Mouse (Mus musculus): ENCODE measurements at regions not wholly inside any gene's neighbourhood (a gene's known extent, or its start where the extent isn't known, plus 50 kb on each side); places are given as distances from the start of the nearest gene placed in this dataset.
A peak's percentile ranks its signal among the peaks of the same experiment; 100 is the strongest.

- no peak overlapping the region for H3K4me2 ChIP-seq (ENCODE audit: low read length)
- no peak overlapping the region for H3K9ac ChIP-seq (replicated peaks; ENCODE audit: low read depth, low read length)
- H3K27me3 ChIP-seq (replicated peaks; ENCODE audit: control insufficient read depth, insufficient read depth, low read length), result no peaks in the 10 kb centered on the region
- H3K9me3 ChIP-seq (ENCODE audit: control insufficient read depth, low read length), result no peaks in the 10 kb centered on the region
- H3K4me1 ChIP-seq (replicated peaks; ENCODE audit: control insufficient read depth, insufficient read depth, low read length), result peaks cover 32% of the 10 kb centered on the region
- 57% methylated on average over 7 of the region's 7 CpGs for WGBS
- no peak for ATAC-seq
- no peak overlapping the region; the same call in 1 of the 2 replicates for H3K27ac ChIP-seq (ENCODE audit: low read length)
- H3K4me3 ChIP-seq (replicated peaks; ENCODE audit: low read length), result no peak overlapping the region
- no peaks in the 10 kb centered on the region for H3K36me3 ChIP-seq (ENCODE audit: control insufficient read depth, insufficient read depth)
These were observed 182.4 kb downstream of the Tle3 start for GRCm38 (mm10) chr9:61554611-61555010.

GRCm38 (mm10) chr9:61553626-61554025 lies 181.5 kb downstream of the Tle3 start:
- Histone ChIP-seq H3K4me3 (replicated peaks; ENCODE audit: low read length) (no peak overlapping the region), H3K27me3 (replicated peaks; ENCODE audit: control insufficient read depth, insufficient read depth, low read length) (no peaks in the 10 kb centered on the region), H3K36me3 (ENCODE audit: control insufficient read depth, insufficient read depth) (no peaks in the 10 kb centered on the region), H3K4me2 (ENCODE audit: low read length) (no peak overlapping the region), H3K9me3 (ENCODE audit: control insufficient read depth, low read length) (no peaks in the 10 kb centered on the region), H3K9ac (replicated peaks; ENCODE audit: low read depth, low read length) (no peak overlapping the region), H3K4me1 (replicated peaks; ENCODE audit: control insufficient read depth, insufficient read depth, low read length) (peaks cover 34% of the 10 kb centered on the region), H3K27ac (ENCODE audit: low read length) (no peak overlapping the region)
- 0 out of 2 replicates have a peak, but pooled peaks have one; percentile 4 for ATAC-seq
- WGBS, result 21% methylated on average over 5 of the region's 5 CpGs

DNA sequence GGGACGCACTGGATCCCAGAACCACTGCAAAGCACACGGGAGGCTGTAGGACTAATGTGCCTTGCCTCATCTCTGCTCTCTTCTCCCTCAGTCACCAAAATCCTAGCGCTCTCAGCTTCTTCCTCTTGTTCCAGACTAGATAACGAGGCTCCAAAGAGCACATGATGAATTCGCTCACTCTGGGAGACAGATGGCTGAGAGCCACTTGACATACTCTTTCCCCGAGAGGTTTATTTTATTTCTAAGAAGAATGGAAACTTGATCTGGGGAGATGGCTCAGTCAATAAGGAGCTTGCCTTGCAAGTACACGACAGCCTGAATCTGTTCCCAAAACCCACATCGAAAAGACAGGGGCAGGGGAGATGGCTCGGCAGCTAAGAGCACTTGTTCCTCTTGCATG lies 179.2 kb downstream of the Tle3 start:
- no peak for ATAC-seq
- no peak overlapping the region for H3K4me3 ChIP-seq (replicated peaks; ENCODE audit: low read length)
- H3K4me2 ChIP-seq (ENCODE audit: low read length), result no peak overlapping the region
- H3K36me3 ChIP-seq (ENCODE audit: control insufficient read depth, insufficient read depth), result no peaks in the 10 kb centered on the region
- H3K27me3 ChIP-seq (replicated peaks; ENCODE audit: control insufficient read depth, insufficient read depth, low read length), result no peaks in the 10 kb centered on the region
- peaks cover 30% of the 10 kb centered on the region for H3K4me1 ChIP-seq (replicated peaks; ENCODE audit: control insufficient read depth, insufficient read depth, low read length)
- no peak overlapping the region for H3K27ac ChIP-seq (ENCODE audit: low read length)
- WGBS, result 38% methylated on average over 9 of the region's 9 CpGs
- no peak overlapping the region for H3K9ac ChIP-seq (replicated peaks; ENCODE audit: low read depth, low read length)
- no peaks in the 10 kb centered on the region for H3K9me3 ChIP-seq (ENCODE audit: control insufficient read depth, low read length)

DNA sequence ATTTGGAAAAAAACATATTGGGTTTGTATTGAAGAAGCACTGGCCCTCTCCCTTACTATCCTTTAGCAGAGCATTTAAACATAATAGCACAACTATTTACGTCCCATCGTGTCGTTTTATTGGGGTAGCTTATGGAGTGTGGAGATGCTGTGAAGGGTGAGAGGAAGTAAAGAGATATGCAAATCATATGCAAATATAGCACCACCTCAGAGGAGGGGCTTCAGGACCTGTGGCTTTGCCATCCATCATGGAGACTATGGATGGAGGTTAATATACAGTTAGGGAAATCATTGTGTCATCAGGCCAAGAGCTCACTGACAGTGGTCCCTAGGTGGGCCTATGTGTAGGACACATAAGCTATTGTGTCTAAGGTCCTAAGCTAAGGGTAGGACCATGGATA lies 178.2 kb downstream of the Tle3 start:
- no peaks in the 10 kb centered on the region for H3K36me3 ChIP-seq (ENCODE audit: control insufficient read depth, insufficient read depth)
- H3K4me2 ChIP-seq (ENCODE audit: low read length), result no peak overlapping the region
- peaks cover 30% of the 10 kb centered on the region for H3K4me1 ChIP-seq (replicated peaks; ENCODE audit: control insufficient read depth, insufficient read depth, low read length)
- no peak overlapping the region for H3K9ac ChIP-seq (replicated peaks; ENCODE audit: low read depth, low read length)
- no peak overlapping the region for H3K27ac ChIP-seq (ENCODE audit: low read length)
- no peak overlapping the region for H3K4me3 ChIP-seq (replicated peaks; ENCODE audit: low read length)
- no peaks in the 10 kb centered on the region for H3K9me3 ChIP-seq (ENCODE audit: control insufficient read depth, low read length)
- WGBS, result 24% methylated on average over 3 of the region's 3 CpGs
- no peak for ATAC-seq
- H3K27me3 ChIP-seq (replicated peaks; ENCODE audit: control insufficient read depth, insufficient read depth, low read length), result no peaks in the 10 kb centered on the region

- no peak overlapping the region for H3K4me3 ChIP-seq (replicated peaks; ENCODE audit: low read length)
- WGBS, result 7% methylated on average over 5 of the region's 5 CpGs
- no peaks in the 10 kb centered on the region for H3K36me3 ChIP-seq (ENCODE audit: control insufficient read depth, insufficient read depth)
- H3K4me2 ChIP-seq (ENCODE audit: low read length), result no peak overlapping the region
- H3K27me3 ChIP-seq (replicated peaks; ENCODE audit: control insufficient read depth, insufficient read depth, low read length), result no peaks in the 10 kb centered on the region
- H3K9ac ChIP-seq (replicated peaks; ENCODE audit: low read depth, low read length), result no peak overlapping the region
- H3K27ac ChIP-seq (ENCODE audit: low read length), result 0 out of 2 replicates have a peak overlapping the region, but pooled peaks have one; percentile 5
- H3K4me1 ChIP-seq (replicated peaks; ENCODE audit: control insufficient read depth, insufficient read depth, low read length), result peaks cover 30% of the 10 kb centered on the region
- peak; percentile 88 for ATAC-seq
- H3K9me3 ChIP-seq (ENCODE audit: control insufficient read depth, low read length), result no peaks in the 10 kb centered on the region
These were observed 177.6 kb downstream of the Tle3 start for GRCm38 (mm10) chr9:61549692-61550241.

GRCm38 (mm10) chr9:61537316-61538189 lies 165.4 kb downstream of the Tle3 start:
- WGBS, result 21% methylated on average over 16 of the region's 22 CpGs
- peak; percentile 33; the same call in 1 of the 2 replicates for ATAC-seq
- Histone ChIP-seq H3K4me2 (ENCODE audit: low read length) (peak overlapping the region; percentile 26), H3K27ac (ENCODE audit: low read length) (no peak overlapping the region), H3K36me3 (ENCODE audit: control insufficient read depth, insufficient read depth) (no peaks in the 10 kb centered on the region), H3K4me1 (replicated peaks; ENCODE audit: control insufficient read depth, insufficient read depth, low read length) (peaks cover 12% of the 10 kb centered on the region), H3K27me3 (replicated peaks; ENCODE audit: control insufficient read depth, insufficient read depth, low read length) (no peaks in the 10 kb centered on the region), H3K4me3 (replicated peaks; ENCODE audit: low read length) (no peak overlapping the region), H3K9ac (replicated peaks; ENCODE audit: low read depth, low read length) (no peak overlapping the region), H3K9me3 (ENCODE audit: control insufficient read depth, low read length) (no peaks in the 10 kb centered on the region)

DNA sequence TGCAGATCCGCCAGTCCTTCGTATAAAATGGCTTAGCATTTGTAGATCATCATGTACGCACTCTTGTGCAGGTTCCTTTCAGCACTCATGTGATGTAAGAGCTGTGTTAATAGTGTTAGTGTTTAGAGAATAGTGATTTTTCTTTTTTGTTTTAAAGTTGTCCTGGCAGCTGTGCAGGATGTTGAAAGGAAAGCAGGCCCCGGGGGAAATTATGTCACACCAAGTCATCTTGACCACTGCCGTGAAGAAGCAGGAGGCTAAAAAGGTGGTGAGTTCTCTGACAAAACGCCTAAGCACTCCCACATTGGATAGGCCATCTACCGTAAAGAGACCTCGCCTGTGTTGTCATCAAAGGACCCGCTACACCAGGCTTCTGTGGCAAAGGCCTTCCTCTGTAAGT lies 161.1 kb downstream of the Tle3 start:
- no peak for ATAC-seq
- H3K4me2 ChIP-seq (ENCODE audit: low read length), result no peak overlapping the region
- 90% methylated on average over 9 of the region's 9 CpGs for WGBS

DNA sequence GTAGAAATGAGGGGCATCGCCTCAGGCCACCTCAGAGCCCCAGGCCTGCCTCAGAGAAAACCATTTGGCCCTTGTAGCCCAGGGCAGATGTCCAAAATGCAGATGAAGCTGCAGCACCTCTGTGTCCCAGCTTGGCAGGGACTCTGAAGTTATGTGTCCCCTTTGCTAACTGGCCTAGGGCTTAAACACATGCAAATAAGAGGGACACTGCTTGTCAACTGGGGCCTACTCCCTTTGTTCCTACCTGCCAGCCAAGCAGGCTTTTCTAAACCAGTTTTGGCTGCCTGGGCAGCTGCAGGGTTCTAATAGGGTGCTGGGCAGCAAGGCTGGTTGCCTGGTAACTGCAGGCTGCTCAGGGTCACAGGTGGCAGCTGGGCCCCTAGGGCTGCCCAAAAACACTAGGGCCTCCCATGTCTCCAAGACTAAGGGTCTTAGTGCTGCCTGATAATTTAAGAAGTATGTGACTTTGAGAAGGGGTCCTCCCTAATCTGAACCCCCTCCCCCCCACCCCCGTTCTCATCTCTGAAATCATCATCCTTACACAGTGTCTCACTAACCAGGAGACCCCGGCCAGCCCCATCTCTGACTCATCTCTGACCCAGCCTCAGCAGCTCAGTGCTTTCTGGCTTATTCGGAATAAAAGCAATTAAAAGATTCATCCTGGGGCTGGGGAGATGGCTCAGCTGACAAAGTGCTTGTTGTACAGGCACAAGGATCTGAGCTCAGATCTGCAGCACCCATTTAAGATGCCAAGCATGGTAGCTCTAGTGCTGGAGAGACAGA lies 158.3 kb downstream of the Tle3 start:
- Histone ChIP-seq H3K4me3 (replicated peaks; ENCODE audit: low read length) (no peak overlapping the region), H3K9me3 (ENCODE audit: control insufficient read depth, low read length) (no peaks in the 10 kb centered on the region), H3K27me3 (replicated peaks; ENCODE audit: control insufficient read depth, insufficient read depth, low read length) (no peaks in the 10 kb centered on the region), H3K36me3 (ENCODE audit: control insufficient read depth, insufficient read depth) (no peaks in the 10 kb centered on the region), H3K4me1 (replicated peaks; ENCODE audit: control insufficient read depth, insufficient read depth, low read length) (peaks cover 41% of the 10 kb centered on the region), H3K27ac (ENCODE audit: low read length) (no peak overlapping the region), H3K9ac (replicated peaks; ENCODE audit: low read depth, low read length) (no peak overlapping the region), H3K4me2 (ENCODE audit: low read length) (no peak overlapping the region)
- 16% methylated on average over 4 of the region's 4 CpGs for WGBS
- ATAC-seq, result peak; percentile 87

More for the DNA sequence above, 161.1 kb downstream of the Tle3 start:
- Histone ChIP-seq H3K9me3 (ENCODE audit: control insufficient read depth, low read length) (no peaks in the 10 kb centered on the region), H3K4me3 (replicated peaks; ENCODE audit: low read length) (no peak overlapping the region), H3K36me3 (ENCODE audit: control insufficient read depth, insufficient read depth) (no peaks in the 10 kb centered on the region), H3K9ac (replicated peaks; ENCODE audit: low read depth, low read length) (no peak overlapping the region), H3K27me3 (replicated peaks; ENCODE audit: control insufficient read depth, insufficient read depth, low read length) (no peaks in the 10 kb centered on the region), H3K27ac (ENCODE audit: low read length) (no peak overlapping the region), H3K4me1 (replicated peaks; ENCODE audit: control insufficient read depth, insufficient read depth, low read length) (peaks cover 40% of the 10 kb centered on the region)

DNA sequence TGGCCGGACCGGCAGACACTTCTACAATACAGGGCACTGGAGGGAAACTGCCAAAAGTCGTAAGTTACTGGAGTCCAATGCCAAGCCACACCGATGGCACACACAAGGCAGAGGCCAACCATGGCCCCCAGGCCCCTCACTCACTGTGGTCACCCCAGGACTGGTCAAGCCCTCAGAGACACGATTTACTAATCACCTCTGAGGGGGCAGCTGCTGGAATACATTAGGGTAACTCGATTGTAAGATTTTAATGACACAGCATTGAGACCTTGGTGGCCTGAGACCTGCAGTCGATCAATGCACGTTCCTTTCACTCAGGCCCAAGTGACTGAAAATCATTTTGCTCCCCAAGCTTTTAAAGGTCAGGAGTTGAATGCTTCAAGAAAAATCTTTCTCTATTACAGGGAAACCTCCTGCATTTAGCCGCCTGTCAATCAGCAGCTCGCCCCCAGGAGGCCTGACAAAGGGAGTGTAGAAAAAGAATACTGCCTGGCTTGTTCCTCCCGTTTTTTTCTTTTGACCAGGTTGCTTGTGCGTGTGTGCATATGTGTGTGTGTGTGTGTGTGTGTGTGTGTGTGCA lies 156.2 kb downstream of the Tle3 start:
- no peak overlapping the region for H3K4me3 ChIP-seq (replicated peaks; ENCODE audit: low read length)
- H3K27ac ChIP-seq (ENCODE audit: low read length), result no peak overlapping the region
- H3K4me2 ChIP-seq (ENCODE audit: low read length), result no peak overlapping the region
- no peak for ATAC-seq
- H3K9me3 ChIP-seq (ENCODE audit: control insufficient read depth, low read length), result no peaks in the 10 kb centered on the region
- peaks cover 41% of the 10 kb centered on the region for H3K4me1 ChIP-seq (replicated peaks; ENCODE audit: control insufficient read depth, insufficient read depth, low read length)
- WGBS, result 18% methylated on average over 12 of the region's 12 CpGs
- H3K27me3 ChIP-seq (replicated peaks; ENCODE audit: control insufficient read depth, insufficient read depth, low read length), result no peaks in the 10 kb centered on the region
- no peak overlapping the region for H3K9ac ChIP-seq (replicated peaks; ENCODE audit: low read depth, low read length)
- no peaks in the 10 kb centered on the region for H3K36me3 ChIP-seq (ENCODE audit: control insufficient read depth, insufficient read depth)

Measured in forebrain, embryonic 16.5 days (tissue).